Mouse (Mus musculus): ENCODE data around the gene Inppl1. TPM values are rescaled to one million over a fixed set of nuclear protein-coding genes. Genes with fewer than 3 reads are reported as not detected.

Inppl1 gene
- total RNA-seq, 2 experiments from 2014 or later = 129 to 135 TPM

- no peak for DNase-seq
- intact Hi-C loops (cut with DNase I) = no loop called here
Observed at GRCm38 (mm10) chr7:101777053-101777452, 61.0 kb downstream of the Inppl1 start.

GRCm38 (mm10) chr7:101772687-101773086, 65.3 kb downstream of the Inppl1 start:
- intact Hi-C loops (cut with DNase I) = no loop called here
- DNase-seq = no peak

Small RNAs within 50 kb of the gene (microRNA-seq; reads per million reads assigned to microRNA genes)
- gene Gm22655 = 0 reads per million in 2 experiments

Other genes starting within 250 kb of the Inppl1 start
- 10 to 100 TPM; 61.6 to 69.5 TPM for gene Clpb, start 174.6 kb downstream of the Inppl1 start, total RNA-seq (2021)
- gene Phox2a, start 19.9 kb downstream of the Inppl1 start, total RNA-seq (2021) = under 1 TPM; 0.50 to 0.61 TPM
- gene Folr2, start 19.0 kb upstream of the Inppl1 start, total RNA-seq (2021) = 1 to 10 TPM; 2.5 to 3.2 TPM
- 10 to 100 TPM; 17.1 to 21.8 TPM for gene Anapc15, start 25.5 kb upstream of the Inppl1 start, total RNA-seq (2021)
- 1 to 10 TPM in 1 of 2 experiments, under 1 TPM in 1; 0.71 to 1.5 TPM for gene Folr1, start 32.6 kb upstream of the Inppl1 start, total RNA-seq (2021)
- gene Lamtor1, start 67.7 kb upstream of the Inppl1 start, total RNA-seq (2021) = 10 to 100 TPM; 90.2 to 100.0 TPM
- gene Tomt, start 68.1 kb upstream of the Inppl1 start, total RNA-seq (2021) = not detected
- 1 to 10 TPM; 2.9 to 3.9 TPM for gene Lrrc51, start 95.7 kb upstream of the Inppl1 start, total RNA-seq (2021)
- gene Numa1, start 95.9 kb upstream of the Inppl1 start, total RNA-seq (2021) = 10 to 100 TPM; 90.0 to 95.3 TPM
- 1 to 10 TPM; 5.1 to 6.4 TPM for gene Il18bp, start 180.5 kb upstream of the Inppl1 start, total RNA-seq (2021)
- gene Rnf121, start 227.2 kb upstream of the Inppl1 start, total RNA-seq (2021) = 10 to 100 TPM; 19.8 to 21.5 TPM
- 10 to 100 TPM in 1 of 2 experiments, 1 to 10 TPM in 1; 8.9 to 10.2 TPM for gene Xndc1, start 227.3 kb upstream of the Inppl1 start, total RNA-seq (2021)
- gene Xntrpc, start 227.5 kb upstream of the Inppl1 start, total RNA-seq (2021) = under 1 TPM; 0.61 to 0.84 TPM
- gene Trpc2, start 244.9 kb upstream of the Inppl1 start, total RNA-seq (2021) = under 1 TPM; 0.63 to 0.69 TPM